Mouse (Mus musculus): ENCODE measurements at regions not wholly inside any gene's neighbourhood (a gene's known extent, or its start where the extent isn't known, plus 50 kb on each side); places are given as distances from the start of the nearest gene placed in this dataset.

GRCm38 (mm10) chr15:93986631-93987429, 391.1 kb upstream of the Prickle1 start:
- no peak for TF ChIP-seq CTCF (IDR thresholded peaks at IDR 0.05; ENCODE audit: extremely low read depth, insufficient read depth, low read length)
- TF ChIP-seq POLR2A (IDR thresholded peaks at IDR 0.05; ENCODE audit: extremely low read depth, insufficient read depth, low read length), result no peak
- Histone ChIP-seq H3K4me1 (ENCODE audit: control insufficient read depth, insufficient read depth, low read length) (no peaks in the 10 kb centered on the region), H3K4me3 (ENCODE audit: insufficient read depth, low read length) (no peak overlapping the region), H3K27ac (ENCODE audit: insufficient read depth, low read length) (no peak overlapping the region)

- Histone ChIP-seq H3K27ac (ENCODE audit: insufficient read depth, low read length) (no peak overlapping the region), H3K4me3 (ENCODE audit: insufficient read depth, low read length) (no peak overlapping the region), H3K4me1 (ENCODE audit: control insufficient read depth, insufficient read depth, low read length) (no peaks in the 10 kb centered on the region)
- no peak for TF ChIP-seq POLR2A (IDR thresholded peaks at IDR 0.05; ENCODE audit: extremely low read depth, insufficient read depth, low read length)
- no peak for TF ChIP-seq CTCF (IDR thresholded peaks at IDR 0.05; ENCODE audit: extremely low read depth, insufficient read depth, low read length)
Measured at GRCm38 (mm10) chr15:93982091-93982490, 386.4 kb upstream of the Prickle1 start.

- no peak overlapping the region for H3K4me3 ChIP-seq (ENCODE audit: insufficient read depth, low read length)
- TF ChIP-seq CTCF (IDR thresholded peaks at IDR 0.05; ENCODE audit: extremely low read depth, insufficient read depth, low read length), result peak; percentile 17; the same call in 1 of the 2 replicates
- no peak for TF ChIP-seq POLR2A (IDR thresholded peaks at IDR 0.05; ENCODE audit: extremely low read depth, insufficient read depth, low read length)
- H3K4me1 ChIP-seq (ENCODE audit: control insufficient read depth, insufficient read depth, low read length), result no peaks in the 10 kb centered on the region
- H3K27ac ChIP-seq (ENCODE audit: insufficient read depth, low read length), result no peak overlapping the region
Measured at GRCm38 (mm10) chr15:93977494-93977893, 381.8 kb upstream of the Prickle1 start.

GRCm38 (mm10) chr15:93974727-93975126, 379.0 kb upstream of the Prickle1 start:
- Histone ChIP-seq H3K4me1 (ENCODE audit: control insufficient read depth, insufficient read depth, low read length) (no peaks in the 10 kb centered on the region), H3K4me3 (ENCODE audit: insufficient read depth, low read length) (no peak overlapping the region), H3K27ac (ENCODE audit: insufficient read depth, low read length) (no peak overlapping the region)
- no peak for TF ChIP-seq CTCF (IDR thresholded peaks at IDR 0.05; ENCODE audit: extremely low read depth, insufficient read depth, low read length)

GRCm38 (mm10) chr15:93972979-93973378, 377.3 kb upstream of the Prickle1 start:
- Histone ChIP-seq H3K4me1 (ENCODE audit: control insufficient read depth, insufficient read depth, low read length) (no peaks in the 10 kb centered on the region), H3K4me3 (ENCODE audit: insufficient read depth, low read length) (no peak overlapping the region), H3K27ac (ENCODE audit: insufficient read depth, low read length) (no peak overlapping the region)
- TF ChIP-seq CTCF (IDR thresholded peaks at IDR 0.05; ENCODE audit: extremely low read depth, insufficient read depth, low read length) (no peak), POLR2A (IDR thresholded peaks at IDR 0.05; ENCODE audit: extremely low read depth, insufficient read depth, low read length) (no peak)

- TF ChIP-seq POLR2A (IDR thresholded peaks at IDR 0.05; ENCODE audit: extremely low read depth, insufficient read depth, low read length), result no peak
- no peak for TF ChIP-seq CTCF (IDR thresholded peaks at IDR 0.05; ENCODE audit: extremely low read depth, insufficient read depth, low read length)
Measured at GRCm38 (mm10) chr15:93961950-93962349, 366.3 kb upstream of the Prickle1 start.

GRCm38 (mm10) chr15:93959931-93960330, 364.2 kb upstream of the Prickle1 start:
- no peak overlapping the region for H3K27ac ChIP-seq (ENCODE audit: insufficient read depth, low read length)
- no peaks in the 10 kb centered on the region; the same call in 1 of the 2 replicates for H3K4me1 ChIP-seq (ENCODE audit: control insufficient read depth, insufficient read depth, low read length)
- H3K4me3 ChIP-seq (ENCODE audit: insufficient read depth, low read length), result no peak overlapping the region
- TF ChIP-seq CTCF (IDR thresholded peaks at IDR 0.05; ENCODE audit: extremely low read depth, insufficient read depth, low read length), result no peak
- TF ChIP-seq POLR2A (IDR thresholded peaks at IDR 0.05; ENCODE audit: extremely low read depth, insufficient read depth, low read length), result no peak

More at GRCm38 (mm10) chr15:93961950-93962349, 366.3 kb upstream of the Prickle1 start:
- H3K4me1 ChIP-seq (ENCODE audit: control insufficient read depth, insufficient read depth, low read length), result no peaks in the 10 kb centered on the region; the same call in 1 of the 2 replicates
- no peak overlapping the region for H3K27ac ChIP-seq (ENCODE audit: insufficient read depth, low read length)
- H3K4me3 ChIP-seq (ENCODE audit: insufficient read depth, low read length), result no peak overlapping the region

- Histone ChIP-seq H3K4me1 (ENCODE audit: control insufficient read depth, insufficient read depth, low read length) (no peaks in the 10 kb centered on the region; the same call in 1 of the 2 replicates), H3K27ac (ENCODE audit: insufficient read depth, low read length) (no peak overlapping the region), H3K4me3 (ENCODE audit: insufficient read depth, low read length) (no peak overlapping the region)
- no peak for TF ChIP-seq POLR2A (IDR thresholded peaks at IDR 0.05; ENCODE audit: extremely low read depth, insufficient read depth, low read length)
- TF ChIP-seq CTCF (IDR thresholded peaks at IDR 0.05; ENCODE audit: extremely low read depth, insufficient read depth, low read length), result no peak
Measured at GRCm38 (mm10) chr15:93958086-93958485, 362.4 kb upstream of the Prickle1 start.

- TF ChIP-seq POLR2A (IDR thresholded peaks at IDR 0.05; ENCODE audit: extremely low read depth, insufficient read depth, low read length), result no peak
- TF ChIP-seq CTCF (IDR thresholded peaks at IDR 0.05; ENCODE audit: extremely low read depth, insufficient read depth, low read length), result no peak
Measured at GRCm38 (mm10) chr15:93956801-93957200, 361.1 kb upstream of the Prickle1 start.

GRCm38 (mm10) chr15:93953548-93953947, 357.9 kb upstream of the Prickle1 start:
- H3K27ac ChIP-seq (ENCODE audit: insufficient read depth, low read length), result no peak overlapping the region
- no peak for TF ChIP-seq POLR2A (IDR thresholded peaks at IDR 0.05; ENCODE audit: extremely low read depth, insufficient read depth, low read length)
- TF ChIP-seq CTCF (IDR thresholded peaks at IDR 0.05; ENCODE audit: extremely low read depth, insufficient read depth, low read length), result no peak
- no peak overlapping the region for H3K4me3 ChIP-seq (ENCODE audit: insufficient read depth, low read length)
- no peaks in the 10 kb centered on the region for H3K4me1 ChIP-seq (ENCODE audit: control insufficient read depth, insufficient read depth, low read length)

More at GRCm38 (mm10) chr15:93956801-93957200, 361.1 kb upstream of the Prickle1 start:
- H3K4me1 ChIP-seq (ENCODE audit: control insufficient read depth, insufficient read depth, low read length), result no peaks in the 10 kb centered on the region; the same call in 1 of the 2 replicates
- no peak overlapping the region for H3K27ac ChIP-seq (ENCODE audit: insufficient read depth, low read length)
- H3K4me3 ChIP-seq (ENCODE audit: insufficient read depth, low read length), result no peak overlapping the region
